Mouse (Mus musculus): Measurements from ENCODE around the gene Mkln1. TPM values are rescaled to one million over a fixed set of nuclear protein-coding genes. Genes with fewer than 3 reads are reported as not detected.

Gene Mkln1
- polyA plus RNA-seq (2016; fragmentation: Nextera tagmentation; extraction: Ambion mirVana), result 221 and 226 TPM in 2 replicates

DNA sequence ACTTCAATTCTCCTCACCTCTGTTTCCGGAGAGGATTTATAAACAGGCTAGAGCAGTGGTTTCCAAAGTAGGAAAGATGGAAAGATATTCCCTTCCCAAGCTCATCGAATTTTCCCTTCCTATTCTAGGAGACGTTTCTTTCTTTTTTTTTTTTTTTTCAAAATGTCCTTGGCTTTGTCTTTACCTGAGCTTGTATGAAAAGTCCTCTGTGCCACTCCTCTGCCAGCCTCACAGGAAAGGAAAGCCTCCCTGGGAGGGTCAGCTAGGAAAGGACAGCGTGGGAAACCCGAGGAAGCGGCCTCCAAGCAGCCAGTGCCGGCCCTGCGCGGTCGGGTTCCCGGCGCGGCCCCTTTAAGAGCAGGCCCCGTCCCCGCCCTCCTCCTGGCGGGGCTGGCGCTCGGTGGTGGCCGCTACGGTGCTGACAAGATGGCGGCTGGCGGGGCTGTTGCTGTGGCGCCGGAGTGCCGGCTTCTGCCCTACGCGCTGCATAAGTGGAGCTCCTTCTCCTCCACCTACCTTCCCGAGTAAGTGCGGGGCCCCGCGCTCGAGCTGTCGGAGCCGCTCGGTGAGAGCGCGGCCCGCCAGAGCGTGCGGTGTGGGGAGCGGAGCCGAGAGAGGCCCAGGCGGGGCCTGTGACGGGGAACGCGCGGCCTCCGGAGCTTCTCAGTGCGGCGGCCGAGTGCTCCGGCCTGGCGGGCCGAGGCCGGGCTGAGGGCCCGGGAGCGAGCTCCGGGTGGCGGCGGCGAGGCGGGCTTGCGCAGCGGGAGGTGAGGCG, at the start of gene Mkln1:
Mkln1 (plus strand) TSS at position 305 of the 775 bp plus-strand sequence.
- DNase-seq (ENCODE audit: low spot score), result peak; percentile 91
- H3K9me3 ChIP-seq (replicated peaks), result no peaks in the 10 kb centered on the region
- under 1% methylated on average over 65 of the region's 65 CpGs for WGBS
- no peaks in the 10 kb centered on the region for H3K27me3 ChIP-seq (ENCODE audit: low read depth, poor library complexity, severe bottlenecking)
- peak within 1 kb of the TSS; percentile 99 for H3K4me3 ChIP-seq
- H3K4me1 ChIP-seq, result peaks cover 35% of the 10 kb centered on the region
- H3K36me3 ChIP-seq, result no peaks in the 10 kb centered on the region
- H3K27ac ChIP-seq (replicated peaks), result peak within 1 kb of the TSS; percentile 99

DNA sequence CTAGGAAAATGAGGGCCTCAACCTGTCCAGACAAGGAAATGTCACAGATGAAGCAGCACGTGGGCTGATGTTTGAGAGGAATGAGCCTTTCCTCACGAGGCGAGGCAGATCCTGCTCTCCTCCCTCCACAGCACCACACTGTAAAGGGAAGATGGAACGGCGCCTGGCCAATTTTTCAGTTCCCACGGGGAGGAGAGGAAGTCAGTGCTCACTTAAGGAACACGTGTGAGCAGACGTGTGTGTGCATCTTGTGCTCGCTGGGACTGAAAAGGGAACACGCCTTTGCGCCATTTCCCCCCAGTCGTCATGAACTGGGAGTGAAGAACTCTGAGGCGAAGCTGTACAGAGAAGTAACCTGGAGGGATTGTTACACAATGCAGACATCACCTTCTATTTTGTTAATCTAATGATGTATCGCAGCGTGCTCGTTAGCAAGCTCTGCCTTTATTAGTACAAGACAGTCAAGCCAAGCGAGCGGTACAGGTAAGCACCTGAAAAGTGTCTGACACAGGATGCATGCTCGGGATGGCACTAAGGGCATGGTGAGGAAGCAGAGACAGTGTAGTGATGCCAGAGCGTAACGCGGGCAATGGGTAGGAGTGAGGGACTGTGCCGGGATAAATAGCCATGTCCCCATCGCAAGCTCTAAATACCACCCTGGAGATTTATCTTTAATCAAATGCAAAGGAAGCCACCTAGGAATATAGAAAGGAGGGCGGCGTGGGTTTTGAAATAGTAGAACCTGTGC, 41.9 kb upstream of the Mkln1 start:
- Histone ChIP-seq H3K4me1 (peaks cover 7% of the 10 kb centered on the region), H3K9me3 (replicated peaks) (no peaks in the 10 kb centered on the region), H3K27ac (replicated peaks) (0 out of 2 replicates have a peak overlapping the region, but pooled peaks have one; percentile 2), H3K27me3 (ENCODE audit: low read depth, poor library complexity, severe bottlenecking) (no peaks in the 10 kb centered on the region), H3K36me3 (no peaks in the 10 kb centered on the region), H3K4me3 (no peak overlapping the region)
- DNase-seq (ENCODE audit: low spot score), result no peak
- 91% methylated on average over 26 of the region's 26 CpGs for WGBS

DNA sequence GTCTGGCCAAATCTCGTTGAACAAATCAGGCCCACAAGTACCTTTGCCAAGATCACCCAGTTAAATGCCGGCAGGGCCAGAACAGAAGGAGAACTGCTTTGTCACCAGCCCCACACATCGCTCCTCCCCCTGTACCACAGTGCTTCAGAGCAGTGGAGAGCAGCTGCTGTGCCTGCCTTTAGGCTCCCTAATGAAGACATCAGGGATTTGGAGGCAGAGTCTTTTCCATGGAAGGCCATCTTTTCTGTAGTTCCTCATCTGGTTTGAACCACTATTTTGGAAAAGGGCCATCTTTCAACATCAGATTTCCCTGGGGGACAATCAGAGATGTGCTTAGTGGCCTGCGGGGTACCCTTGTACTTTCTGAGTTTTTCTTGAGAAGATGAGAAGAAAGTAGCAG, 41.2 kb upstream of the Mkln1 start:
- peaks cover 12% of the 10 kb centered on the region for H3K4me1 ChIP-seq
- 0 out of 2 replicates have a peak overlapping the region, but pooled peaks have one; percentile 2 for H3K27ac ChIP-seq (replicated peaks)
- no peak overlapping the region for H3K4me3 ChIP-seq
- H3K36me3 ChIP-seq, result no peaks in the 10 kb centered on the region
- no peaks in the 10 kb centered on the region for H3K9me3 ChIP-seq (replicated peaks)
- DNase-seq (ENCODE audit: low spot score), result peak; percentile 23
- no peaks in the 10 kb centered on the region for H3K27me3 ChIP-seq (ENCODE audit: low read depth, poor library complexity, severe bottlenecking)
- WGBS, result 66% methylated on average over 4 of the region's 4 CpGs

DNA sequence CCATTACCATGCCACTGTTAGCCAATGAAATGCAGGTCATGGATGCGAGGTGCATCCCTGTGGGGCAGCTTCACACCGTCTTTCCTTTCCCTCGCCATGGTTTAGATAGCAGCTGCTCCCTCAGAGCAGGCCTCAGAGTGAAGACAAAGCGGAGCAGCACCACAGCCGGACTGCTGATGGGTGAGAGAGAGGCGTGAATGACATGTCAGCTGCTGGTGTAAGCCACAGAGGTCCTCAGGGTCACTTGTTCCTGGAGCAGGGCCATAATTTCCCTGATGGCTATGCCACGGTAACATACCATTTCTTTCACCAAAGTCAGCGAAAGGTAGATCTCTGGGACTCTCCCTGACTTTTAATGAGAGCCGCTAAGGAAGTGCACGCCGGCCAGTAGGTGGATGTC, 35.9 kb upstream of the Mkln1 start:
- no peak overlapping the region for H3K27ac ChIP-seq (replicated peaks)
- H3K36me3 ChIP-seq, result no peaks in the 10 kb centered on the region
- no peaks in the 10 kb centered on the region for H3K9me3 ChIP-seq (replicated peaks)
- DNase-seq (ENCODE audit: low spot score), result no peak
- H3K4me3 ChIP-seq, result no peak overlapping the region
- 66% methylated on average over 11 of the region's 11 CpGs for WGBS
- no peaks in the 10 kb centered on the region for H3K27me3 ChIP-seq (ENCODE audit: low read depth, poor library complexity, severe bottlenecking)
- peaks cover 18% of the 10 kb centered on the region for H3K4me1 ChIP-seq

DNA sequence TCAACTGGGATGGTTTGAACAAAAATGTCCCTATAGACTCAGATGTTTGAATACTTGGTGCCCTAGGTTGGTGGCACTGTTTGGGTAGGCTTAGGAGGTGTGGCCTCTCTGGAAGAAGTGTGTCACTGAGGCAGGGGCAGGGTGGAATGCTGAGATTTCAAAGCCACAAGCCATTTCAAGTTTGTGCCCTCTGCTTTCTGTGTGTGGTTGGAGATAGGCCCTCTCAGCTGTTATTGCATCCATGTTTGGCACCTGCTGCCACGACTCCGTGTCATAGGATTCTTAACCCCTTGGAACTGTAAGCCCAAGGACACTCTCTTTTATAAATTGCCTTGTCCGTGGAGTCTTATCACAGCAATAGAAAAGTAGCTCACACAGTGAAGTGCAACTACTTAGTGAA, 34.1 kb upstream of the Mkln1 start:
- Histone ChIP-seq H3K9me3 (replicated peaks) (no peaks in the 10 kb centered on the region), H3K27ac (replicated peaks) (no peak overlapping the region), H3K36me3 (no peaks in the 10 kb centered on the region), H3K4me1 (peaks cover 18% of the 10 kb centered on the region), H3K27me3 (ENCODE audit: low read depth, poor library complexity, severe bottlenecking) (no peaks in the 10 kb centered on the region), H3K4me3 (no peak overlapping the region)
- 87% methylated on average over 3 of the region's 3 CpGs for WGBS
- no peak for DNase-seq (ENCODE audit: low spot score)

DNA sequence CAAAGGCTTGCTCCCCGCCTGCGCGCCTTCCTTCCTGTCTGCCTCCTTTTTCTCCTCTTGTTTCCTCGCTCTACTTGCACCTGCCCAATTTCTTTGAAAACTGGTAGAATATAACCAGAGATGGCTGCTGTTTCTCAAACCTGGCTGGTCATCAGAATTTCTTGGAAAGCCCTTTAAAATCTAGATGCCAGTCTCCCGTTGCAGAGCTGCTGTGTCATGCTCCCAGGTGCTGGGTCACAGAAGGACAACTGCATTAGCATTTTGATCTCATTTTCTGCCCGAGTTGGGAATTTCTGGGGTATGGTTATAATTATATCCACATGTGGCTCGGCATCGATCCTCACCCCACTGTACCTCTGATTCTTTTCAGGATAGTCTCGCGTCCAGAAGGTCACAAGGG, 30.6 kb upstream of the Mkln1 start:
- no peak for DNase-seq (ENCODE audit: low spot score)
- Histone ChIP-seq H3K27me3 (ENCODE audit: low read depth, poor library complexity, severe bottlenecking) (no peaks in the 10 kb centered on the region), H3K4me3 (no peak overlapping the region), H3K9me3 (replicated peaks) (no peaks in the 10 kb centered on the region), H3K27ac (replicated peaks) (no peak overlapping the region), H3K4me1 (peaks cover 13% of the 10 kb centered on the region), H3K36me3 (no peaks in the 10 kb centered on the region)
- 79% methylated on average over 10 of the region's 10 CpGs for WGBS

DNA sequence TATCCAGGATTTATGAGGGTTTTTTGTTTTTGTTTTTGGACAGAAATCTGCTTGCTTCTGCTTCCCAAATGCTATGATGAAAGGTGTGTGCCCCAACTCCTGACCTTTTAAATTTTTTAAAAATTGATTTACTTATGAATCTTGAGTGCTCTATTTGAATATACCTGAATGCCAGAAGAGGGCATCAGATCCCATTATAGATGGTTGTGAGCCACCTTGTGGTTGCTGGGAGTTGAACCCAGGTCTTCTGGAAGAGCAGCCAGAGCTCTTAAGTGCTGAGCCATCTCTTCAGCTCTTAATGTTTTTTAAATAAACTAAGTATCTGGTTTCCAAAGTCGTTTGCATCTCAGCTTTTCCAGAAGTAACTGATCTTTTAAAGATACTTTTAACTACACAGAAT, 30.0 kb upstream of the Mkln1 start:
- Histone ChIP-seq H3K4me1 (peaks cover 13% of the 10 kb centered on the region), H3K9me3 (replicated peaks) (no peaks in the 10 kb centered on the region), H3K27ac (replicated peaks) (no peak overlapping the region), H3K36me3 (no peaks in the 10 kb centered on the region), H3K27me3 (ENCODE audit: low read depth, poor library complexity, severe bottlenecking) (no peaks in the 10 kb centered on the region), H3K4me3 (no peak overlapping the region)
- 48% methylated on average over 1 of the region's 1 CpGs for WGBS
- DNase-seq (ENCODE audit: low spot score), result no peak

DNA sequence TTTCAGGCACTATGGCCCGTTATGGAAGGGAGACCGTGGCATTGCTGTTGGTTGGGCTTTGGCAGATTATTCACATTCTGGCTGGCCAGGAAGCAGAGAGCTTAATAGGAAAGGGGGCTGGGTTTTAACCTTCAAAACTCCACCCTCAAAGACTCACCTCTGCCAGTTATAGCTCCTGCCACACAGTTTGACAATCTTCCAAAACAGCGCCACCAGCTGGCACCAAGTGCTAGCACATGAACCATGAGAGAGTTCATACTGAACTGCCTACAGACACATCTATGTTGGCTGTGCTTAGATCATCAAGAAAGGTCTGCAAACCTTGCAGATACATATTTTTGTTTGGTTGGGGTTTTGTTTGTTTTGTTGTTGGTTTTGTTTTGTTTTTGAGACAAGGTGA, 28.7 kb upstream of the Mkln1 start:
- no peaks in the 10 kb centered on the region for H3K9me3 ChIP-seq (replicated peaks)
- no peaks in the 10 kb centered on the region for H3K27me3 ChIP-seq (ENCODE audit: low read depth, poor library complexity, severe bottlenecking)
- H3K4me1 ChIP-seq, result peaks cover 13% of the 10 kb centered on the region
- H3K4me3 ChIP-seq, result no peak overlapping the region
- 69% methylated on average over 3 of the region's 3 CpGs for WGBS
- no peaks in the 10 kb centered on the region for H3K36me3 ChIP-seq
- no peak for DNase-seq (ENCODE audit: low spot score)
- no peak overlapping the region for H3K27ac ChIP-seq (replicated peaks)

DNA sequence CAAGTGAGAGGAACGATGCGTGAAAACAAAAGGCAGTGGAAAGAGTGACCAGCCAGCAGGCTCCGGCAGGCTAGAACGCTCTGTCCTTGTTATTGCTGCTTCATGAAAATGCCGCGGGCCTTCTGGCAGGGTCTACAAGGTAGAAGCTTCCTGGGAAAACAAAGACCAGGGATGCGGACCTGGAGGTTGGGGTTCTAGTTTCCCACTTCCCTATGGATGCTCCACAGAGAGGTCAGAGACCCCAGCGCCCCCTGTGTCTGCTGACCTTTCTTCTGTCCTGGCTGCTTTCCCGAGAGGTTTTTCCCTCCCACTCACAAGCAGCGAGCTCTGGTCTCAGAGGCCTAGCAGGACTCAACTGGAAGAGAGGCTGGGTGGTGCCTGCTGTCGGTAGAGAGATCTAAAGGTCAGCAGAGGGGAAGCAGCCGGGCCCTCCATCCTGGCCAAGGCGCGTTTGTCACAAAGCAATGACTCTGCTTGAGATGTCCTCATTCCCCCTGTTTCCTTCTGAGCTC, 27.9 kb upstream of the Mkln1 start:
- WGBS, result 44% methylated on average over 14 of the region's 14 CpGs
- H3K27ac ChIP-seq (replicated peaks), result peak overlapping the region; percentile 68
- no peaks in the 10 kb centered on the region for H3K27me3 ChIP-seq (ENCODE audit: low read depth, poor library complexity, severe bottlenecking)
- peaks cover 13% of the 10 kb centered on the region for H3K4me1 ChIP-seq
- no peaks in the 10 kb centered on the region for H3K36me3 ChIP-seq
- no peaks in the 10 kb centered on the region for H3K9me3 ChIP-seq (replicated peaks)
- no peak overlapping the region for H3K4me3 ChIP-seq
- DNase-seq (ENCODE audit: low spot score), result no peak

DNA sequence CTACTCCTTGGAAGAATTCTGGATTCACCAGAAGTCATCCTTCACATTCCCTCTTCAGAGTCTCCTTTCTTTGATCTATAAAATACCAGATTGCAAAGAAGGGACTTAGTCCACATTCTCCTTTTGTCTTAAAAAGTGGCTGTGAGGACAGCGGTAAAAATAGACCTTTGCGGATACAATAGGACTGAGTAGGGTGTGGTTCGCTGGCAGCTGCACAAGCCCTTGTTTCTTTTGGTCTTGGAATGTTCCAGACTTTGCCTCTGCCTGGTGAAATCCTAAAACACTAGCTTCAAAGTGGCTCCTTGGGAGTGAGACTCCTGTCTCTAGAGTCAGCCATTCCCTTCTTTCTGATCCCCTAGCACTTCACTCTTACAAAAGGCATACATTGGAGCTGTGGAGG, 27.4 kb upstream of the Mkln1 start:
- peaks cover 13% of the 10 kb centered on the region for H3K4me1 ChIP-seq
- no peaks in the 10 kb centered on the region for H3K27me3 ChIP-seq (ENCODE audit: low read depth, poor library complexity, severe bottlenecking)
- DNase-seq (ENCODE audit: low spot score), result no peak
- H3K36me3 ChIP-seq, result no peaks in the 10 kb centered on the region
- no peak overlapping the region for H3K27ac ChIP-seq (replicated peaks)
- no peaks in the 10 kb centered on the region for H3K9me3 ChIP-seq (replicated peaks)
- 93% methylated on average over 3 of the region's 3 CpGs for WGBS
- no peak overlapping the region for H3K4me3 ChIP-seq

DNA sequence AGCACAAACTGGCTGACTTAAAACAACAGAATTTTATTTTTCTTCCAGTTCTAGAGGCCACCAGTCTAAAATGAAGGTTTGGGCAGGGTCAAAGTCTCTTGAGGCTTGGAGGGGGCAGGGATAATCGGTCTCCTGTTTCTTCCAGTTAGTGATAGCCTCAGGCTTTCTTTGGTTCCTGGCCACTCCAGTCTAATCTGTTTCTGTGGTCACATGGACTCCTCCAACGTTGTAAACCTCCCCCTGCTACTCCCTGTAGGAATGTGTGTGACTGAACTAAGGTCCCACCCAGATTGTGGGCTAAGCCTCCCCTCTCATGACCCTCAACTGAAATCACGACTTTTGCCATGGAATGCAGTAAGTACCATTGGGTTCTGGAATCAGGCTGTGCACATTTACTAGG, 25.9 kb upstream of the Mkln1 start:
- Histone ChIP-seq H3K4me1 (peaks cover 13% of the 10 kb centered on the region), H3K9me3 (replicated peaks) (no peaks in the 10 kb centered on the region), H3K27ac (replicated peaks) (no peak overlapping the region), H3K4me3 (no peak overlapping the region), H3K36me3 (no peaks in the 10 kb centered on the region), H3K27me3 (ENCODE audit: low read depth, poor library complexity, severe bottlenecking) (no peaks in the 10 kb centered on the region)
- no peak for DNase-seq (ENCODE audit: low spot score)
- WGBS, result 57% methylated on average over 3 of the region's 3 CpGs

DNA sequence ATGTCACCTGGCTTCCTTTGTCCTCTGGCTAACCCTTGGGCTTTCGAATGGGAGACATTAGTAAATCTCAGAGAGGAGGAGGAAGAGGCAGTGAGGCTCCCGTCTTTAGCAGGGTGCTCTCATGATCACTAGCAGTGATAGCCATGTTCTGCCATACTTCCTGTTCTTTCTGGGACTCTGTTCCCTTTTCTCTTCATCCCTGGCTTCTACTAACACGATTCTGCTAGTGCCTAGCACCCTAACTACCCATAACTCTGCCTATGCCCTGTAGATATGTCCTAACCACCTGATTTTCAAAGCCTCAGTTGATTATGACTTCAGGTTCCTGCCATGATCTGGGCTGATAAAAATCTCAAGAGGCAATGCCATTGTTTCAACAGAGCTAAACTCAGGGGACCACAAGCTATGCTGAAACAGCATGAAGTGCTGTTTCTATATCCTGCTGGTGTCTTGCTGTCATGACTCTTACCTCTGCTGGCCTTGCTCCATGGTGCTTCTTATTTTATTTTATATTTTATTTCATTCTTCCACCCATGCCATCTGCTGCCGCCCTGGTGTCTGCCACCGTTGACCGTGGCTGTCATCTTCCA, 25.4 kb upstream of the Mkln1 start:
- H3K27me3 ChIP-seq (ENCODE audit: low read depth, poor library complexity, severe bottlenecking), result no peaks in the 10 kb centered on the region
- no peak for DNase-seq (ENCODE audit: low spot score)
- peaks cover 13% of the 10 kb centered on the region for H3K4me1 ChIP-seq
- H3K4me3 ChIP-seq, result no peak overlapping the region
- H3K9me3 ChIP-seq (replicated peaks), result no peaks in the 10 kb centered on the region
- 89% methylated on average over 6 of the region's 6 CpGs for WGBS
- no peak overlapping the region for H3K27ac ChIP-seq (replicated peaks)
- H3K36me3 ChIP-seq, result no peaks in the 10 kb centered on the region

Data from midbrain, embryonic 10.5 days (tissue).